In genomic region chr9:54067642-54068031, GRCm38 (mm10) we compare ENCODE assay signal across 8 mouse cellular contexts. TPM values are rescaled to one million over a fixed set of nuclear protein-coding genes. Genes with fewer than 3 reads are reported as not detected.
DNase-seq lines count a peak whose midpoint lies in the region; ATAC-seq and TF ChIP-seq lines count a peak whose summit lies in the region.

No protein-coding gene starts in this region.

- no peak for TF ChIP-seq CTCF in lung, adult 2 months (IDR thresholded peaks at IDR 0.05; ENCODE audit: insufficient read depth, low read length)

- no peak for TF ChIP-seq POLR2A in lung, adult 2 months (IDR thresholded peaks at IDR 0.05; ENCODE audit: borderline replicate concordance, extremely low read depth, low read depth, low read length)

- H3K27me3 ChIP-seq in embryonic facial prominence, embryonic 15.5 days = peaks cover 19% of the 10 kb centered on the region
- peaks cover 2% of the 10 kb centered on the region; the same call in 1 of the 2 replicates for H3K27me3 ChIP-seq in intestine, embryonic 16.5 days (replicated peaks; ENCODE audit: control insufficient read depth, insufficient read depth, low read length)
- peaks cover 46% of the 10 kb centered on the region for H3K27me3 ChIP-seq in neural tube, embryonic 13.5 days

- H3K4me3 ChIP-seq in lung, adult 2 months (replicated peaks; ENCODE audit: extremely low read depth, low read depth, low read length) = peak overlapping the region; percentile 65
- H3K4me3 ChIP-seq in embryonic facial prominence, embryonic 15.5 days (replicated peaks) = peak overlapping the region; percentile 52
- peak overlapping the region; percentile 57 for H3K4me3 ChIP-seq in intestine, embryonic 16.5 days (ENCODE audit: low read length)
- peak overlapping the region; percentile 51 for H3K4me3 ChIP-seq in neural tube, embryonic 13.5 days

- H3K4me1 ChIP-seq in lung, adult 2 months (ENCODE audit: control insufficient read depth, insufficient read depth, low read length) = peaks cover 2% of the 10 kb centered on the region; the same call in 1 of the 2 replicates
- peaks cover 15% of the 10 kb centered on the region for H3K4me1 ChIP-seq in embryonic facial prominence, embryonic 15.5 days
- peaks cover 8% of the 10 kb centered on the region for H3K4me1 ChIP-seq in intestine, embryonic 16.5 days (ENCODE audit: control insufficient read depth, insufficient read depth, low read length)
- peaks cover 27% of the 10 kb centered on the region for H3K4me1 ChIP-seq in neural tube, embryonic 13.5 days (replicated peaks)

- H3K9ac ChIP-seq in embryonic facial prominence, embryonic 15.5 days = peak overlapping the region; percentile 26
- H3K9ac ChIP-seq in intestine, embryonic 16.5 days (ENCODE audit: low read depth, low read length) = peak overlapping the region; percentile 65
- H3K9ac ChIP-seq in neural tube, embryonic 13.5 days = peak overlapping the region; percentile 73

- DNase-seq in lung, adult 2 months = no peak
- DNase-seq in lung, postnatal 4 days = no peak
- DNase-seq in right cerebral cortex, postnatal 14 days = no peak
- no peak for DNase-seq in urinary bladder, postnatal 14 days (ENCODE audit: low spot score)
- DNase-seq in urinary bladder, postnatal 10 days (ENCODE audit: low spot score) = no peak

- peak overlapping the region; percentile 97 for H3K4me2 ChIP-seq in embryonic facial prominence, embryonic 15.5 days (replicated peaks)
- peak overlapping the region; percentile 99 for H3K4me2 ChIP-seq in intestine, embryonic 16.5 days (ENCODE audit: low read depth, low read length)
- peak overlapping the region; percentile 99 for H3K4me2 ChIP-seq in neural tube, embryonic 13.5 days

- no peak for ATAC-seq in embryonic facial prominence, embryonic 15.5 days (ENCODE audit: insufficient number of reproducible peaks, low FRiP score, low TSS enrichment, low read depth)
- ATAC-seq in intestine, embryonic 16.5 days = no peak
- ATAC-seq in neural tube, embryonic 13.5 days (ENCODE audit: low read depth) = 0 out of 2 replicates have a peak, but pooled peaks have one; percentile 49

- H3K27ac ChIP-seq in embryonic facial prominence, embryonic 15.5 days (replicated peaks) = no peak overlapping the region
- no peak overlapping the region for H3K27ac ChIP-seq in intestine, embryonic 16.5 days (ENCODE audit: low read length)
- no peak overlapping the region for H3K27ac ChIP-seq in neural tube, embryonic 13.5 days (replicated peaks)

- WGBS in lung, adult 2 months = 6% methylated on average over 16 of the region's 16 CpGs
- WGBS in embryonic facial prominence, embryonic 15.5 days = 4% methylated on average over 16 of the region's 16 CpGs
- WGBS in intestine, embryonic 16.5 days = 5% methylated on average over 16 of the region's 16 CpGs
- 2% methylated on average over 16 of the region's 16 CpGs for WGBS in neural tube, embryonic 13.5 days

- no peaks in the 10 kb centered on the region for H3K9me3 ChIP-seq in embryonic facial prominence, embryonic 15.5 days (replicated peaks)
- no peaks in the 10 kb centered on the region for H3K9me3 ChIP-seq in intestine, embryonic 16.5 days (ENCODE audit: control insufficient read depth, low read length)
- H3K9me3 ChIP-seq in neural tube, embryonic 13.5 days = no peaks in the 10 kb centered on the region

- H3K36me3 ChIP-seq in embryonic facial prominence, embryonic 15.5 days = no peaks in the 10 kb centered on the region
- no peaks in the 10 kb centered on the region for H3K36me3 ChIP-seq in intestine, embryonic 16.5 days (ENCODE audit: control insufficient read depth, insufficient read depth, low read length)
- H3K36me3 ChIP-seq in neural tube, embryonic 13.5 days = no peaks in the 10 kb centered on the region

RNA-seq across cellular contexts. Expression of gene Tnfaip8l3, which starts 0.6 kb away (rescaled TPM):
- 1.0 and 1.3 TPM in 2 replicates for polyA plus RNA-seq in lung, adult 2 months (2012; rRNA removed)
- polyA plus RNA-seq in embryonic facial prominence, embryonic 15.5 days (2015; fragmentation: Nextera tagmentation; extraction: Ambion mirVana) = 1.0 and 1.2 TPM in 2 replicates
- 0.15 and 0.20 TPM in 2 replicates for polyA plus RNA-seq in intestine, embryonic 16.5 days (2015; fragmentation: Nextera tagmentation; extraction: Ambion mirVana)
- polyA plus RNA-seq in neural tube, embryonic 13.5 days (2015; fragmentation: Nextera tagmentation; extraction: Ambion mirVana) = 0.82 and 1.5 TPM in 2 replicates
